Mouse (Mus musculus) yolk sac, embryonic 10.5 days (tissue): ENCODE data around the gene Gm2832.
"Not testable (repeated sequence)": the region's sequence is repeated elsewhere in the genome, so short reads cannot be mapped to it uniquely, and the experiment has no call there.

Source experiments
- DNase-seq: peaks from one replicate; pipeline ENCODE4 v3.0.0-alpha.2; 2017; ENCODE audit warnings: low spot score

Gene Gm2832

DNA sequence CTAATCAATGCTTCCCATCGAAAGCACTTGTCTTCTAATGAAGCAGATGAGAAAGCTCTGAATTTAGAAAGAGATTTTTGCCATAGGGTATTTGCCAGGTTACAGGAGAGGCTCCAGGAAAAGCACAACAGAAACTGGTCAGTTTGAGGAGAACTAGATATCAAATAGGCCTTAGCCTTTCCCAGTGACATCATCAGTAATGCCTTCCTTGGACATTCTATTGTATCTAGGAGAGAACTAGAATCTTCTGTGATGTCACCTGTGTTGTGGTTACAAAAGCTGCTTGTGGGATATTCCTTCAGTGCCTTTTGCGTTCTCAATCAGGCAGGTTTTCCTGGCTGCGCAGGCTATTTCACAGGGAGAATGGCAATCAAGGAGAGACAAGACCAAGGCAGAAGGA, at the start of gene Gm2832:
Gene Gm2832, plus strand, starts transcription at position 301 of the 400 bp plus-strand sequence.
- DNase-seq, result not testable (repeated sequence)

DNA sequence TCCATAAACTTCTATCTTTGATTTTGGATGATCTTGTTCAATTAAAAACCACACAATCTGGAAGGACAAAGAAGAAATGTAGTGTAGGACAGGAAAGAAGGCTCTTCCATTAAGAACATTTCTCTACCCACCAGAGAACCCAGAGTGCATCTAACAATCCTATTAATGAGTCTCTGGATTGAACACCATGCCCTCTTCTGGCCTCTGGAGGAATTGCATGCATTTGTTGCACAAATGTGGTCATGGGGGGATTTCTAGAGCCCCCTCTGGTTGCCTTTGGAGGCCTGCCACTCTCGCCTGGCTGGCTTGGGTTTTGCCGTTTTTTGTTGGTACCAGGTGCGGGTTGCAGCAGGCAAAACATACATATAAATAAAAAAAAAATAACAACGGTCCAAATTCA, 15.3 kb upstream of the Gm2832 start:
- DNase-seq, result not testable (repeated sequence)

DNA sequence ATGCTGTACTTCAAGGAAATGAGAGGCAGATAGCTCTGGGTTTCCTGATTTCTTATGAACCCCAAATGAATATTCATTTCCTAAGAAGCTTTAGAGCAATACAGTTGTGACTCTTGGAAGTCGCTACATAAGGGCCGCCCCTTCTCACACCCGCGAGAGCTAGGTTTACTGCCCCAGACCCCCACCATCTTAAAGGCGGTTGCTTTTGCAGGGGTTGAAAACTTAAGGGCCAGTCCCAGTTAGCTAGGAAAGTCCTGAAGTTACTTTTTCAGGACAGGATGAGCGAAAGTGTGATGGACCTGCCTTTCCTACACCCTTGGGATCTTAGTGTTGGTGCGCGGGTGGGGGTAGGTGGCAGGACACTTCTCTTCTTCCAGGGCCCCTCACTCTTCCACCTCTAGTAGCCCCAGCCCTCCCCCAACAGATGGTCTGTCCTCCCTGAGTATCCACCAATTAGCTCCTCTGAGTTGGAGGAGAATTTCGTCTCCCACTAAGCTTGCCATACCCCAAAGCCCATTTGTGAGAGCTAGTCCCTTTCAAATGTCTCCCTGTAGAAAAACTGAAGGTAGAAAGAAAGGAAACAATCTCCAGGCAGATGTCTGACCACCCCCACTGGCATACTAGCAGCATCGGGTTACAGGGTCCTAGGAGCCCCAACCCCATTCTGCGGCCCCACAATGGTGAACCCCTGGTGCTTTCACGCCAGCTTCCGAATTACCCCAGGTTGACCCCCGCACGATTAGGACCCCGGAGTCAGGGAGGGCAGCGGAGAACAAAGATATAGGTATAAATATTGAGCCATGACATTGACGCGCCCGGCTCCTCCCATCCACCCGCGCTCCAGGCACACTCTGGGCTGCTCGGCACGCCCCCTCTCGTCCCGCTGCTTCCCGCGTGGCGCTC, 14.5 kb upstream of the Gm2832 start:
- DNase-seq, result not testable (repeated sequence)

DNA sequence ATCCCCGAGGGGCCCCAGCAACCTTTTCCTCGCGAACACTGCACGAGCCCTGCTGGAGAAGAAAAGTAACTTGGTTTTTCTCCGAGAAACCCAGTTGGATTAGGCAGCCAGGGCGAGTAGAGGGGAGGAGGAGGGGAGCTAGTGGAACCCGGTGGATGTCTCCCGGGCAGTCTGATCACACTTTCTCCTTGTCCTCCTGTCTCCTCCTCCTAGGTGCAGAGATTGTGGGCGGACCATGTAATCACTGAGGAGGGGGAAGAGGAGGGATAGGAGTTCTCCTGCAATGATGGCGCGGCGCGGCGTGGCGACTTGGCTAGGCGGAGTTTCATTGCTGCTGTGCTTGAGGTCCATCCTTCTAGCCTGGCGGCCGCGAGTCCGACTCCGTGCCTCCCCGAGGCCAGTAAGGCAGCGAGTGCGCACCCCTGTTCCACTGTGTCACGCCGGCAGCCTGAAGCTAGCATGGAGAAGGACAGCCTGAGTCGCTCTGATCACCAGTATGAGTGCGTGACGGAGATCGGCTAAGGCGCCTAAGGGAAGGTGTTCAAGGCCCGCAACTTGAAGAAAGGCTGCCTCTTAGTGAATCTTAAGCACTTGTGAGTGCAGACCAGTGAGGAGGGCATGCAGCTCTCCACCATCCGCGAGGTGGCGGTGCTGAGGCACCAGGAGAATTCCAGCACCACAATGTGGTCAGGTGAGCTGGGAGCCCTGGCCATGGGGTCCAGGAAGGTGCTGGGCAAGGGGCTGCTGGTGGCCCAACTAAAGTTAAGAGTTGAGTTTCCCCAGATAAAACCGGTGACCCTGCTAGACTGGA, 13.6 kb upstream of the Gm2832 start:
- DNase-seq, result peak; percentile 1

DNA sequence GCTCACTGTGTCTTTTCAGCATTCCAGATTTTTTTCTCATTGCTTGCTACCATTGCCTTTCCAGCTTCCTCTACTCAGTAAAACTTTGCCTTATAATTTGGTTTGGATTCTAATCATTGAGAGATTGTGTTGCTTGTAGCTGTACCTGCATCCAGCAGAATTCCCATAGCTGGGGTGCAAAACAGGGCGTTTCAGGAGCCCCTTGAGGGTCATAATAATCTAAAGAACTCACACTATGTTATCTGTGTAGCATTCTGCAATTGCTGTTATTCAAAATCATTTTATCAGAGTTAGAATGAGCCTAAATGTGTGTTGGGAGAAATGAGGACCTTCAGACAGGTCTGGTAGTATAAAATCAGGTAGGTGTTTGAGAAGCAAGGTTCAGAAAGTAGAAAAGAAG, 7.4 kb downstream of the Gm2832 start:
- not testable (repeated sequence) for DNase-seq
